Mouse (Mus musculus) small intestine, adult 2 months (tissue): ENCODE measurements around the gene Sbno1. TPM values are rescaled to one million over a fixed set of nuclear protein-coding genes. Genes with fewer than 3 reads are reported as not detected.
"Not testable (repeated sequence)": the region's sequence is repeated elsewhere in the genome, so short reads cannot be mapped to it uniquely, and the experiment has no call there.

ENCODE experiments used
- H3K27ac ChIP-seq: fragments of 200-500 bp; 2 replicates; pipeline ENCODE4 v1.5.1; 2012; ENCODE audit warnings: low read depth, low read length, control low read depth, inconsistent platforms; ENCODE audit not compliant: insufficient read depth
- H3K27me3 ChIP-seq: fragments of 200-500 bp; 2 replicates; pipeline ENCODE4 v1.6.1; 2012; ENCODE audit warnings: mild to moderate bottlenecking, moderate library complexity, low read length, inconsistent platforms; ENCODE audit not compliant: control insufficient read depth, insufficient read depth
- H3K36me3 ChIP-seq: fragments of 200-500 bp; 2 replicates; pipeline ENCODE4 v1.6.1; 2012; ENCODE audit warnings: mild to moderate bottlenecking, low read length, control low read depth, inconsistent platforms; ENCODE audit not compliant: control insufficient read depth, insufficient read depth
- H3K4me1 ChIP-seq: fragments of 200-500 bp; 2 replicates; pipeline ENCODE4 v1.6.1; 2012; ENCODE audit warnings: low read length, inconsistent platforms, mixed read lengths; ENCODE audit not compliant: control insufficient read depth, insufficient read depth, insufficient read length
- H3K4me3 ChIP-seq: fragments of 200-500 bp; 2 replicates; pipeline ENCODE4 v1.5.1; 2012; ENCODE audit warnings: low read depth, mild to moderate bottlenecking, control low read depth, inconsistent platforms, low read length, moderate library complexity
- CTCF ChIP-seq: fragments of 200-500 bp; IDR thresholded peaks from 2 replicates; pipeline ENCODE4 v1.5.1; 2012; ENCODE audit warnings: low read depth, mild to moderate bottlenecking, control low read depth, inconsistent platforms, low read length, moderate library complexity, mixed read lengths; ENCODE audit not compliant: insufficient replicate concordance, insufficient read length; ENCODE audit errors: extremely low read depth
- POLR2A ChIP-seq: fragments of 200-500 bp; IDR thresholded peaks from 2 replicates; pipeline ENCODE4 v1.6.1; 2012; ENCODE audit warnings: low read depth, mild to moderate bottlenecking, control low read depth, inconsistent platforms, low read length, moderate library complexity
- WGBS: fragments of 180-500 bp; shearing (Covaris S2); methylation state at CpG from one replicate; pipeline ENCODE4 v1.1.7; 2018; 5-methylcytosine and 5-hydroxymethylcytosine counted together
- polyA plus RNA-seq: library from polyadenylated mRNA; depleted of rRNA; stranded (reverse); fragments of >200 nt; gene quantifications from 2 replicates; pipeline ENCODE4 v1.2.3, GENCODE M21; 2012

Gene Sbno1
- polyA plus RNA-seq, 1 experiment, result 8.1 TPM

DNA sequence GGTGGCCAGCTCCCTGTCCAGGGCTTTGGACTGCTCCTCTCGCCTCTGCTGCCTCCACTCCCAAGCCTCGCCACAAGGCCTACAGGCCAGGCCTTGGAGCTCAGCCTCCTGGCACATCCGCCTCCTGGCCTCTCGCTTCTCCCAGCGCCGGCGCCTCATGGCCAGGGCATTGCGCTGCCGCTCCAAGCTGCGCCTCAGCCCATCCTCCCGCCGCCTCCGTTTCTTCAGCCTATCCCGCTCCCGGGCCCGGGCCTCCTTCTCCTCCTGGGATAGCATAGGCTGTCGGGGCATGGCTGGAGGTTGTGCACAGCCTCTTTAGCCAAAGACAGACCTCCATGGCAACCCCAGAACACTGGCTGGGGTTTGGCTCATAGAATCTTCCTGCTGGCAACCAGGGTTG is 76.6 kb downstream of the Sbno1 start:
- no peaks in the 10 kb centered on the region for H3K27me3 ChIP-seq
- H3K36me3 ChIP-seq, result peaks cover 27% of the 10 kb centered on the region
- 95% methylated on average over 17 of the region's 17 CpGs for WGBS
- no peak overlapping the region for H3K4me3 ChIP-seq
- TF ChIP-seq POLR2A (no peak), CTCF (no peak)
- peaks cover 14% of the 10 kb centered on the region for H3K4me1 ChIP-seq
- no peak overlapping the region for H3K27ac ChIP-seq

DNA sequence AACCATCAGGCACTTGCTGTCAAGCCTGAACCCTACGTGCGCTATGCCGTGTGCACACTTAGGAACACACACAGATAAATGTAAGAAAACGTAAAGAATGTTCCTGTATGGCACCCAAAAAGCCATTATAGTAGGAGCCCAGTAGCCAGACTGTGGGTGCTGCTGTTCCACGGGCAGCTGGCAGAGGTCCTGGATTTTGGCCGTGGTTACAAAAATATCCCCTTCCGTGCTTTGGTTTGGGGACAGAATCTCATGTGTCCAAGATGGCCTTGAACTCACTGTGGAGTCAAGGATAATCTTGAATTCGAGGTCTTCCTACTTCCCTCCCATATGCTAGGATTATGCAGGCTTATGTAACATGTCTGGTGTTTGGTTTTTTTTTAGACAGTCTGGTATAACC is 82.9 kb downstream of the Sbno1 start:
- no peak for TF ChIP-seq POLR2A
- TF ChIP-seq CTCF, result no peak
- no peak overlapping the region for H3K27ac ChIP-seq
- no peaks in the 10 kb centered on the region for H3K4me1 ChIP-seq
- no peak overlapping the region for H3K4me3 ChIP-seq
- H3K36me3 ChIP-seq, result peaks cover 16% of the 10 kb centered on the region
- WGBS, result 69% methylated on average over 8 of the region's 8 CpGs
- no peaks in the 10 kb centered on the region for H3K27me3 ChIP-seq

GRCm38 (mm10) chr5:124341753-124342339 is 84.0 kb downstream of the Sbno1 start:
- not testable (repeated sequence) for H3K27ac ChIP-seq, H3K27me3 ChIP-seq, H3K4me1 ChIP-seq, H3K4me3 ChIP-seq
- WGBS, result 65% methylated on average over 6 of the region's 6 CpGs
- H3K36me3 ChIP-seq, result peaks cover 14% of the 10 kb centered on the region

- WGBS, result 90% methylated on average over 8 of the region's 8 CpGs
Observed at GRCm38 (mm10) chr5:124338791-124339190, 87.0 kb downstream of the Sbno1 start.

GRCm38 (mm10) chr5:124337909-124338308 is 87.9 kb downstream of the Sbno1 start:
- Histone ChIP-seq H3K27ac (no peak overlapping the region), H3K27me3 (no peaks in the 10 kb centered on the region), H3K4me1 (peaks cover 4% of the 10 kb centered on the region; the same call in 1 of the 2 replicates), H3K4me3 (no peak overlapping the region), H3K36me3 (no peaks in the 10 kb centered on the region)
- no peak for TF ChIP-seq POLR2A
- TF ChIP-seq CTCF, result no peak
- WGBS, result 70% methylated on average over 9 of the region's 9 CpGs

More at GRCm38 (mm10) chr5:124338791-124339190, 87.0 kb downstream of the Sbno1 start:
- H3K4me1 ChIP-seq, result peaks cover 4% of the 10 kb centered on the region; the same call in 1 of the 2 replicates
- H3K36me3 ChIP-seq, result no peaks in the 10 kb centered on the region
- H3K27ac ChIP-seq, result no peak overlapping the region
- no peaks in the 10 kb centered on the region for H3K27me3 ChIP-seq
- H3K4me3 ChIP-seq, result no peak overlapping the region
- TF ChIP-seq POLR2A (no peak), CTCF (no peak)

GRCm38 (mm10) chr5:124337103-124337502 is 88.7 kb downstream of the Sbno1 start:
- no peak overlapping the region for H3K4me3 ChIP-seq
- 92% methylated on average over 9 of the region's 9 CpGs for WGBS

DNA sequence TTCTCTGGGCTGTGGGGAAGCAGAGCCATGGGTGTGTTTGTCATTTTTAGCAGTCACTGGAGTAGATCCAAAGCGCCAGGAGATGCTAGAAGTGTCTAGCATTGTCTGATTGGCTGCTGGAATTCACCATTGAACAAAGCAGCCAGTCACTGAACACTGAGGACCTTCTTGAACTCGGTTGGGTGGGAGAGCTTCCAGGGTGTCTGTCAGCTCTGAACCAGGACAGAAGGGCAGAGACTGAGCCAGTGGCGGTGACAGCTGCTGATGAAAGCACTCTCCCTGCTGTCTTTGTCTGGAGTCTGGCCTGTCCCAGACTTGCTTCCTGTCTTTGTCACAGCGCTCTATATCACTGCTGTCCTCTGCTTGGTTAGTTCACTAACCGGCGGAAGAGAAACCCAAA is 91.4 kb downstream of the Sbno1 start:
- Histone ChIP-seq H3K27ac (no peak overlapping the region), H3K27me3 (no peaks in the 10 kb centered on the region), H3K36me3 (no peaks in the 10 kb centered on the region), H3K4me3 (no peak overlapping the region), H3K4me1 (peaks cover 4% of the 10 kb centered on the region; the same call in 1 of the 2 replicates)
- no peak for TF ChIP-seq CTCF
- WGBS, result 72% methylated on average over 6 of the region's 6 CpGs

More at GRCm38 (mm10) chr5:124337103-124337502, 88.7 kb downstream of the Sbno1 start:
- TF ChIP-seq CTCF (no peak), POLR2A (no peak)
- no peaks in the 10 kb centered on the region for H3K27me3 ChIP-seq
- H3K4me1 ChIP-seq, result peaks cover 4% of the 10 kb centered on the region; the same call in 1 of the 2 replicates
- H3K36me3 ChIP-seq, result no peaks in the 10 kb centered on the region
- H3K27ac ChIP-seq, result no peak overlapping the region

GRCm38 (mm10) chr5:124330086-124330485 is 95.7 kb downstream of the Sbno1 start:
- H3K27me3 ChIP-seq, result no peaks in the 10 kb centered on the region
- TF ChIP-seq CTCF (no peak), POLR2A (no peak)
- H3K27ac ChIP-seq, result no peak overlapping the region
- H3K4me3 ChIP-seq, result no peak overlapping the region
- no peaks in the 10 kb centered on the region for H3K36me3 ChIP-seq
- H3K4me1 ChIP-seq, result no peaks in the 10 kb centered on the region; the same call in 1 of the 2 replicates
- 83% methylated on average over 6 of the region's 6 CpGs for WGBS
